Mouse (Mus musculus): ENCODE data around the gene Dbndd2.

The Dbndd2 gene

DNA sequence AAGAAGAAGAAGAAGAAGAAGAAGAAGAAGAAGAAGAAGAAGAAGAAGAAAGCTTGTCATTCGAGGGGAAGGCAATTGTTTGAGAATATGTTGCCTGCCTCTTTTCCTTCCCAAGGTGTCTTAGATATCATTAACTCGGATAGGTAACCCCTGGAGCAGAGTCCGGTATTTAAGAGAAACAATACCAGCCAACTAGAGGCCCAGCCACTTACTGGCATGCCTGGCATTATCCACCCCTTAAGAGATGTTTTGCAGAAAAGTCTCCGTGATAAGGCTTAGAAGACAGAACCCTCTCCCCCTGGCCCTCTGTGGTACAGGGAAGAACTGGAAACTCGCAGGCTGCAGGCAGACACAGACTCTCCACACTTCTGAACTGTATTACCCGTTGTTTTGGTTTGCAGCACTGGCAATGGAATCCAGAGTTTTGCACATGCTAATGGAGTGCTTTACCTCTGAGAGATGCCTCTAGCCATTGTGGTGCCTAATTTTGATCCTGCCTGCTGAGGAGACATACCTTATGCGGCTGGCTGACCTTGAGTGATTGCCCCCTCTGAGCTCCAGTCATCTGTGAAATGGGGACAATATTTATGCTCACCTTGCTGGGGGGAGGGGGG, 31.9 kb upstream of the Dbndd2 start:
- no peak for DNase-seq (ENCODE audit: low spot score)

- no peak for DNase-seq (ENCODE audit: low spot score)
Measured at GRCm38 (mm10) chr2:164454846-164455245, 31.1 kb upstream of the Dbndd2 start.

DNA sequence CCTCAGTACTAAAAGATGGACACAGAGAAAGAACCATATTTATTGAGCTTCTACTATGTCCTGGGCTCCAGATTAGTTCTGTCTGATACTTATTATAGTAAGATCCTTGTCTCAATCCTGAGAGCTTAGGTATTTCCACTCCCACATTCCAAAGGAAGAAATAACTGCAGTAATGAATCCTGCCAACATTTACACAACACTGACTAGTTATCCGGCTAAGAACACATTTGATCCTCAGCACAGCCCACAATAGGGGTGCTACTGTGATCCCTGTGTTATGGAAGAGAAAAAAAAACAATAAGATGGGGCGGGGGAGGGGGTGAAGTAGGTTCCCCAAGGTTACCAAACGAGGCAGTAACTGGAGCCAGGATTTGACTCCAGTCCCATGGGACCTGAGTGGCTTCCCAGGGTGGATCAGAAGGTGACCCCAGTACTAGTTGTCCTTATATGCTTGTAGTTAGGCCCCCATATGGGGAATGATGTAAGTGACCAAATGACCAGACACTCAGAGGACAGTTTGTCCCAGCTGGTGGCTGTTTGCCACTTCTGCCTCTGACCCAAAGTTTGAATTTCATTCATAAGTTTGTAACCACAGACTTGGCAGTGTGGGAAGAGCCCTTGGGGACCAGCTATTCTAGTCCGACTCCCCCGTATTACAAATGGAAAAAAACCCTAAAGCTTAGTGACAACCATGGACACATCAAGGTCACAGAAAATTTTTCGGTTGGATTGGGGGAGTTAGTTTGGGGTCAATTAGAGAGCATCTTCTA, 30.3 kb upstream of the Dbndd2 start:
- DNase-seq (ENCODE audit: low spot score): no peak

GRCm38 (mm10) chr2:164456413-164456812, 29.5 kb upstream of the Dbndd2 start:
- DNase-seq (ENCODE audit: low spot score): no peak

GRCm38 (mm10) chr2:164456864-164457300, 29.0 kb upstream of the Dbndd2 start, which contains the start of gene Sys1:
Sys1 (plus strand) TSS chr2:164456964.
- peak; percentile 46 for DNase-seq (ENCODE audit: low spot score)

DNA sequence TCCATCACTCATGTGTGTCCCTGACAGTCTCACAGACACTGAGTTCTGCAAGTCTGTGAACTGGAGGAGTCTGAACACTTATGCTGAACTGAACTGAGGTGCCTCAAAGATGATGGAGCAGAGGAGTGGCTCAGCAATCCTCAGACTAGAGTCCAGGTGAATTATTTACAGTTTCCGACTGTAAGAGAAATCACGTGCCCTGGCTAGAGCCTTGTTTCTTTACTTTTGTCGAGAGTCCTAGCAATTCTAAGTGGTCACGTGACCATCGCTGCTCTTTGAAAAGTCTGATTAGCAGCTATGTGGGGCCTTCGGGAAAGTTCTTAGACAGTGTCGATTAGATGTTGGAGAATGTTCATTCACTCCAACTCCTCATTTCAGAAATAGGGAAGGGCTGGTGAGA, 28.0 kb upstream of the Dbndd2 start:
- no peak for DNase-seq (ENCODE audit: low spot score)

DNA sequence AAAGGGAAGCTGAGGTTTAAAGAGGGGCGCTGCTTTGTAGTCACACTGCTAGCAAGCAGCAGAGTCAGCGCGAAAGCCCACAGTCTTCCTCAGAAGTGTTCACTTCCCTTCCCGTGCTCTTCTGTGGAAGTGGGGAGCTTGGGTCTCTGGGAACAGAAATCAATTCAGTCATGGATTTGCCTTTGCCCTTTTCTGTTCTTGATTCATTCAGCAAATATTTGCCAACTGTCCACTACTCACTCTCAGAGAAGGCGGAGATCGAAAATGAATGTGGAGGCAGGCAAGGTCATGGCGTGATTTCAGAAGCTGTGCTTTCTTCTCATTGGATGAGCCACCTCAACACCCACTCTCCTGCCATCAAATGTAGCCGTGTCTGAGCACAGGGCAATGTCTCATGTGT, 27.4 kb upstream of the Dbndd2 start:
- no peak for DNase-seq (ENCODE audit: low spot score)

DNA sequence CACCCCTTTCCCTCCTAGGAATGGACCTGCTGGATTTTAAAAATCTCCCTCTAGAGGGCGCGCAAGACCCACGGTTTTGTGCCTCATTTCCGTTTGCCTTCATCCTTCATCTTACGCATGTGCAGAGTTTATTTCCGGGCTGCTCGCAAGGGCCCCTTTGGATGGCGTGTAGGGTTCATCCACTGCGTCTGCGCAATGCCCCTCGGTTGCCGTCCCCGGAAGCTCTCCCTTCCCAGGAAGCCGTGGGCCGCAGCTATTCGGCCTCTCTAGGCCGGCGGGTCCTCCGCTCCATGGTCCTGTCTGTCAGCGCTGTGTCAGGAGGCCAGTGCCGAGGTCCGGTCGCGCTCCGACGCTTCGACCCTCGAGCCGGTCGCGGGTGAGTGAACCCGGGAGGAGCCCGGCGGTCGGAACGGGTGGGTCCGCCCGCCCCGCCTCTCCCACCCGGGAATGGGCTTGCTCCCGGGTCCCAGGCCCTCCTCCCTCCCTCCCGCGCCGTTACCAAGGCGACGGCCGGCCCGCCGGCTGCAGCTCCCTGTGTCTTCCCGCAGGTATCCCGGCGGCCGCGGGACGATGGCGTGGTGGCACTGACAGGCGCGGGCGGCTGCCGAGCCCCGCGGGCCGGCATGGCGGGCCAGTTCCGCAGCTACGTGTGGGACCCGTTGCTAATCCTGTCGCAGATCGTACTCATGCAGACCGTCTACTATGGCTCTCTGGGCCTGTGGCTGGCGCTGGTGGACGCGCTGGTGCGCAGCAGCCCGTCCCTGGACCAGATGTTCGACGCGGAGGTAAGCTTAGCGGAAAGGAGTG, 25.0 kb upstream of the Dbndd2 start, which contains the start of gene Gm20458:
TSS of gene Gm20458 (plus strand) at position 223 of the 807 bp plus-strand sequence.
- DNase-seq (ENCODE audit: low spot score): peak; percentile 98

GRCm38 (mm10) chr2:164465161-164465560, 20.7 kb upstream of the Dbndd2 start:
- no peak for DNase-seq (ENCODE audit: low spot score)

- no peak for DNase-seq (ENCODE audit: low spot score)
Measured at GRCm38 (mm10) chr2:164466787-164467186, 19.1 kb upstream of the Dbndd2 start.

- peak; percentile 76 for DNase-seq (ENCODE audit: low spot score)
Measured at GRCm38 (mm10) chr2:164470254-164470653, 15.7 kb upstream of the Dbndd2 start.

DNA sequence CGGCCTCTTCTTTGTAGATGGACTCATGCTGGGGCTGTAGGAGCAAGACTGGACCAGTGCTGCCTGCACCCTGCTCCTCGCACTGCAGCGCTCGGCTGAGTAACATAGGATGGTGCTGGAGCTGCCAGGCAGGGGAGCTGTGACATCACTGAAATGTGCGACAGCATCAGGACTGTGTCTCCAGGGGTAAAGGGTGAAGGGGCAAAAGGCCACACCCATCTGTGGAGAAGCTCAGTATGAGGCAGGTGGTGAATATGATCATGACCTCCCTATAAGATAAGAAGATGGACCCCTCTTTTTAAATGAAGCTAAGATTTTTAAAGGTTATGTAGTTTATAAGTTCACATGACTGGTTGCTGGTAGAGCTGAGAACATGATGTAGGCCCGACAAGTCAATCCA, 12.3 kb upstream of the Dbndd2 start, which contains the start of gene Trp53tg5:
TSS of gene Trp53tg5 (minus strand) at position 101 of the 400 bp plus-strand sequence.
- no peak for DNase-seq (ENCODE audit: low spot score)

GRCm38 (mm10) chr2:164486258-164487114, 580 bp downstream of the Dbndd2 start:
- DNase-seq (ENCODE audit: low spot score): peak; percentile 30

DNA sequence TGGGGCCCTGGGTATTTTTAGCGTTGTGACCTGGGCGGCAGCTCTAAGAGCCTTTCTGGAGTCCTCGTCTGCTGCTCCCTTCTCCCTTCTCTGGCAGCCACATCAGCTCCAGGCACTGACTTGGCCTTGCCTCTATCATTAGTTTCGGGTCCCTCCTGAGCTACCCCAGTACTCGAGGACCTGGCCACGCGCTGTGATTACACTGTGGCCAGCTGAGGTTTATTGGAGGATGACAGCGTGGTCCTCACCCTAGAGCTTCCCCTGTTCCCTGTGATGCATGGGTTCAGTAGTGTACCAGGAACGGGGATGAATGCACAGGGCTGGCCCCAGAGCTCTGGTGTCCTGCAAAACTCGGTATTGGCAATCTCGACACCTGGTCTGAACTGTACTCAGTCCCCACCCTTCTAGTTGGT, 1.2 kb downstream of the Dbndd2 start:
- no peak for DNase-seq (ENCODE audit: low spot score)

DNA sequence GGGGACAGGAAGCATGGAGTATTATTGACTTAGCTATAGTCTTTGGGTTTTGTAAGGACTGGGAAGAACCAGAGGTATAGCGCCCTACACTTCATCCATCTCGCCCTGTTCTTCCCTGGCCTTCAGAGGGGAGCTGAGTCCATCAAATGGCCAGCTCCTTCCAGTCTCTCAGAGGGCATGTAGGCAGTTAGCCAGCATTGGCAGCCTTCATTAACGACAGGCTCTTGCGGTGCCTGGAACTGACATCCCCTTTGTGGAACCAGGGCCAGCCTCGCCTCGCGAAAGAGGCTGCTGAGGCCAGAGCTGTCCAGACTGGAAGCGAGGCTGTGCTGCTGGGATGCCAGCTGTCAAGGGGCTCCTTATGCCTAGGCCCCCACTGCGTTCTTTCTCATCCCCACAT, 1.9 kb downstream of the Dbndd2 start:
- no peak for DNase-seq (ENCODE audit: low spot score)

DNA sequence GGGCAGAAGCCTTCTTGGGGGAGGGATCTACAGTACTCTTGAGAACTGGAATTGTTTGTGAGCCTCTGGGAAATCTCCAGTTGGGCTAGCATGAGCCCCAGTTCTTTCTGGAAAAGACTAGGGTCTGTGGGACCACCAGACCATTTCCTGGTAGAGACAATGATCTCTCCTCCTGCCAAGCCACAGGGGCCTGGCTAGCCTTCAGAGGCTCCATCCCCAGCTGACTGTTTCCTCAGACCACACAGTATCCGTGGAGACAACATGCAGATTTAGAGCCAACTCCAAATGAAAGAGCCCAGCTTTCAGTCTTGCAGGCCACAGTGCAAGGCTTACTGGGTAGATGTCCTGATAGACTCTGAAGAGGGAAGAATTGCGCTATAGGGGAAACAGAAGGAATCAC, 8.2 kb downstream of the Dbndd2 start:
- no peak for DNase-seq (ENCODE audit: low spot score)

DNA sequence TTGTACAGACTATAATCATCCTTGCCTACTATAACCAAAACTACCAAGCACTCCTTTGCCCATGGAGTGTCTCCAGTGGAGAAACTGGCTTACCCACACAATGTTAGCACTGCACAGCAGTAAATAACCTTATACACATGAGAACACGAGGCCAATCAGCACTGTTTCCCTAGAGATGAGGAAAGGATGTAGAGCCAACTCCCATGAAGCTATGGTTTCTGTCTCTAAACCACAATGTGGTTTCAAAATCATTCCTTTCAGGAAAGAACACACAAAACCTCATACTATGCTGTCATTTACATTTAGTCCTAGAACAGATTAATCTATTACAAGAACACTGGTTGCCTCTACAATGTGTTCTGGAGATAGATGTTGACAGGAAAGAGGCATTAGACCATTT, 10.4 kb downstream of the Dbndd2 start:
- DNase-seq (ENCODE audit: low spot score): no peak

- peak; percentile 91 for DNase-seq (ENCODE audit: low spot score)
Measured at GRCm38 (mm10) chr2:164496847-164497690, 11.2 kb downstream of the Dbndd2 start, which contains the start of gene Pigt. Pigt (plus strand) TSS chr2:164497520.

DNA sequence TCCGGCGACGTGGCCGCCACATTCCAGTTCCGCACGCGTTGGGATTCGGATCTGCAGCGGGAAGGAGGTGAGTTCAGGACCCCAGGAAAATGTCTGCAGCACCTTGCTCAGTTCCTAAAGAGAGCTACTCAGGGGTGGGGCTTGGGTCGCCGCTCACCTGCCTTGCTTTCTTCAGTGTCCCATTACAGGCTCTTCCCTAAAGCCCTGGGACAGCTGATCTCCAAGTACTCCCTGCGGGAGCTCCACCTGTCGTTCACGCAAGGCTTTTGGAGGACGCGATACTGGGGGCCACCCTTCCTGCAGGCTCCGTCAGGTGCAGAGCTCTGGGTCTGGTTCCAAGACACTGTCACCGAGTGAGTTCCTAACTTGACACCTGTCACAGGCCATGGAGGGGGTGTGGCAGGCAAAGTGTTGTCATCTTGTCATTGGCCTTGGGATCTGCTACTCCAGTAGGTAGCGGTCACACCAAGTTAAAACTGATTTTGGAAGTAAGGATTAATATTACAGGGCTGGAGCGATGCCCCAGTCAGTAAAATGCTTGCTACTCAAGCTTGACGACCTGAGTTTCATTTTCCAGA, 11.9 kb downstream of the Dbndd2 start:
- no peak for DNase-seq (ENCODE audit: low spot score)

DNA sequence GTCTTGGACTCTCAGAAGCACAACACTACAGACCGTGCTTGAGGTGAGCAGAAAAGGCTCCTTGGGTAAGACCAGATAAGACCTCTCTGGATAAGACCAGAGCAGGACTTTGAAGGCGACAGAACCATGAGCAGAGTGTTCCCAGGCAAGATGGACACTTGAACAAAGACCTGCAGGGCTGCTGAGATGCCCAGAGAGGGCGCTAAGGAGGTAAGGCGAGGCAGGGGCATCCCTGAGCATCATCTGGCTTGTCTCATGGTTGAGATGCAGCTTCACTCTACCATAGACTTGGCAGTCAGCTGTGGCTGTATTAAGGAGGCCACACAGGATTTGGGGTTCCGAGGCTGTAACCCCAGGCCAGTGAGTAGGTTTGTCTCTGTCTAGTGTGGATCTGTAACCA, 13.4 kb downstream of the Dbndd2 start:
- no peak for DNase-seq (ENCODE audit: low spot score)
